9 mouse cellular contexts compared by ENCODE assay signal in the genomic region with DNA sequence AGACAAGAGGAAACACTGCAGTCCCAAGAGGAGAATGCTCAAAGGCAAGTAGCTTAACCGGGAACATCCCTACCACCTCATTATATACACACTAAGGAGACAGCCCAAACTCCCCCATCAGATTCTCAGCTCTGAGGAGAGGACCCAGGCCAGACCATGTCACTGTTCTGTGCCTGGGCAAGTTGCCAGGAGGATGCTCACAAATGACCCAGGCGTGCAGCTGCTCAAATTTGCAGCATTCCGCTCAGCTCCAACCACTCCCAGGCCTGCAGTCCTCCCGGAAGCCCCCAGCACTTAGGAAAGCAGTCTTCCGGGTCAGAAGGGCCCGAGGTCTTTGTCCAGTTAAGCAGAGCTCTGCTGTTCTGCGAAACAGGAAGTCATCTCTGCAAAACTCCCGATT. TPM values are rescaled to one million over a fixed set of nuclear protein-coding genes. Genes with fewer than 3 reads are reported as not detected.
A peak's percentile ranks its signal among the peaks of the same experiment; 100 is the strongest.
DNase-seq lines count a peak whose midpoint lies in the region; ATAC-seq and TF ChIP-seq lines count a peak whose summit lies in the region.
"Had no signal": no experiment of that assay in that cellular context is flagged by ENCODE, and none has a peak within 500 bp of the region (broad histone marks: within the 10 kb centered on the region; RNA-seq: fewer than 3 reads in every experiment).

No protein-coding gene starts in this region.

- in situ Hi-C loops in CH12.LX (cut with MboI; ENCODE audit: low pct_ligation_motif_present, low pct_unique_long_range_greater_than_20kb, low sequenced_read_pairs): no loop called here

- no peak overlapping the region for H3K4me2 ChIP-seq in CH12.LX (ENCODE audit: insufficient read depth, low read depth, poor library complexity, severe bottlenecking)
- H3K4me2 ChIP-seq in kidney, embryonic 16.5 days (replicated peaks; ENCODE audit: low read depth, low read length): no peak overlapping the region
- no peak overlapping the region for H3K4me2 ChIP-seq in neural tube, embryonic 14.5 days (ENCODE audit: low read depth, low read length)
- H3K4me2 ChIP-seq: liver, embryonic 15.5 days had no signal

- H3K27me3 ChIP-seq in CH12.LX (replicated peaks): no peaks in the 10 kb centered on the region
- no peaks in the 10 kb centered on the region for H3K27me3 ChIP-seq in heart, adult 2 months (ENCODE audit: control insufficient read depth, insufficient read depth, low read length)
- no peaks in the 10 kb centered on the region for H3K27me3 ChIP-seq in kidney, embryonic 16.5 days (ENCODE audit: insufficient read depth, low read length)
- no peaks in the 10 kb centered on the region for H3K27me3 ChIP-seq in neural tube, embryonic 14.5 days (ENCODE audit: control insufficient read depth, insufficient read depth, low read length)
- H3K27me3 ChIP-seq: liver, embryonic 15.5 days had no signal

- intact Hi-C loops in heart, adult 2 months (cut with DNase I): loop anchor here (2.0 kb wide), 1 partner anchor 31 kb away; no protein-coding TSS in a partner anchor

- H3K4me3 ChIP-seq in CH12.LX (replicated peaks in 1 of 3; ENCODE audit: low read depth in 2 of 3, low read length in 2 of 3, poor library complexity in 1 of 3): no peak overlapping the region
- H3K4me3 ChIP-seq in heart, adult 2 months: no peak overlapping the region
- H3K4me3 ChIP-seq in kidney, embryonic 16.5 days (ENCODE audit: low read length): no peak overlapping the region
- H3K4me3 ChIP-seq in neural tube, embryonic 14.5 days (ENCODE audit: low read depth, low read length): no peak overlapping the region
- no peak overlapping the region for H3K4me3 ChIP-seq in layer of hippocampus, adult 2 months
- H3K4me3 ChIP-seq: liver, embryonic 15.5 days had no signal

- TF ChIP-seq EP300 in CH12.LX (IDR thresholded peaks at IDR 0.05; ENCODE audit: low read length): no peak
- no peak for TF ChIP-seq EP300 in heart, adult 2 months (IDR thresholded peaks at IDR 0.05; ENCODE audit: insufficient read depth, low read depth, low read length)

- no peaks in the 10 kb centered on the region for H3K9me3 ChIP-seq in CH12.LX (replicated peaks; ENCODE audit: low read length)
- H3K9me3 ChIP-seq in kidney, embryonic 16.5 days (ENCODE audit: low read length): no peaks in the 10 kb centered on the region
- H3K9me3 ChIP-seq in neural tube, embryonic 14.5 days (ENCODE audit: control insufficient read depth, low read length): no peaks in the 10 kb centered on the region
- H3K9me3 ChIP-seq: liver, embryonic 15.5 days had no signal

- peaks cover 38 to 98% of the 10 kb centered on the region in 2 experiments for H3K4me1 ChIP-seq in CH12.LX (ENCODE audit: control insufficient read depth in 1 of 2, insufficient read depth in 2 of 2)
- peaks cover 52% of the 10 kb centered on the region for H3K4me1 ChIP-seq in heart, adult 2 months (ENCODE audit: control insufficient read depth, insufficient read depth, low read length)
- H3K4me1 ChIP-seq in kidney, embryonic 16.5 days (ENCODE audit: insufficient read depth, low read length): peaks cover 71% of the 10 kb centered on the region
- no peaks in the 10 kb centered on the region for H3K4me1 ChIP-seq in neural tube, embryonic 14.5 days (ENCODE audit: control insufficient read depth, insufficient read depth, low read length)

- H3K27ac ChIP-seq in CH12.LX (ENCODE audit: insufficient read depth, low read depth): no peak overlapping the region
- peak overlapping the region; percentile 16; the same call in 1 of the 2 replicates for H3K27ac ChIP-seq in heart, adult 2 months
- peak overlapping the region; percentile 67 for H3K27ac ChIP-seq in kidney, embryonic 16.5 days (ENCODE audit: low read length)
- H3K27ac ChIP-seq in neural tube, embryonic 14.5 days (ENCODE audit: low read depth, low read length): no peak overlapping the region
- H3K27ac ChIP-seq in layer of hippocampus, adult 2 months: no peak overlapping the region

- dilution Hi-C loops in CH12.LX (cut with MboI; ENCODE audit: extremely low pct_ligation_motif_present, extremely low pct_unique_long_range_greater_than_20kb, low sequenced_read_pairs): no loop called here

- TF ChIP-seq POLR2A in CH12.LX (IDR thresholded peaks at IDR 0.05; ENCODE audit: low read depth, low read length): 0 out of 2 replicates have a peak, but pooled peaks have one; percentile 9
- no peak for TF ChIP-seq POLR2A in heart, adult 2 months (IDR thresholded peaks at IDR 0.05; ENCODE audit: insufficient read depth, low read depth, low read length)

- H3K79me2 ChIP-seq in CH12.LX (replicated peaks; ENCODE audit: control insufficient read depth, extremely low read depth, insufficient read depth, poor library complexity, severe bottlenecking): peaks cover 76% of the 10 kb centered on the region
- peaks cover 11% of the 10 kb centered on the region for H3K79me2 ChIP-seq in heart, adult 2 months (replicated peaks; ENCODE audit: control insufficient read depth, insufficient read depth, low read length)

- no peak for TF ChIP-seq RAD21 in CH12.LX (IDR thresholded peaks at IDR 0.05; ENCODE audit: low read depth, low read length)

- TF ChIP-seq CTCF in CH12.LX (conservative IDR thresholded peaks at IDR 0.05 in 1 of 2, IDR thresholded peaks at IDR 0.05 in 1 of 2; ENCODE audit: low read depth in 2 of 2, low read length in 2 of 2): no peak
- 0 out of 2 replicates have a peak, but pooled peaks have one; percentile 3 for TF ChIP-seq CTCF in heart, adult 2 months (IDR thresholded peaks at IDR 0.05)
- no peak for TF ChIP-seq CTCF in layer of hippocampus, adult 2 months (conservative IDR thresholded peaks at IDR 0.05)

- peak; percentile 61 to 72 for DNase-seq in cerebellum, postnatal 14 days
- DNase-seq in cerebellum, adult 11-12 months: no peak
- no peak for DNase-seq in CH12.LX (ENCODE audit: extremely low read depth)
- peak; percentile 57 to 65 for DNase-seq in heart, adult 2 months
- no peak for DNase-seq in layer of hippocampus, adult 2 months (ENCODE audit: low spot score in 2 of 2)
- no peak for DNase-seq in layer of hippocampus, adult 18-20 months (ENCODE audit: low spot score in 2 of 2)

- peaks cover 0 to 57% of the 10 kb centered on the region in 2 experiments for H3K36me3 ChIP-seq in CH12.LX (replicated peaks in 1 of 2; ENCODE audit: control insufficient read depth in 1 of 2, insufficient read depth in 1 of 2, low read length in 1 of 2)
- H3K36me3 ChIP-seq in heart, adult 2 months (ENCODE audit: control insufficient read depth, insufficient read depth, low read length): peaks cover 10% of the 10 kb centered on the region
- H3K36me3 ChIP-seq in kidney, embryonic 16.5 days (ENCODE audit: insufficient read depth, low read length): no peaks in the 10 kb centered on the region
- no peaks in the 10 kb centered on the region for H3K36me3 ChIP-seq in neural tube, embryonic 14.5 days (ENCODE audit: control insufficient read depth, insufficient read depth, low read length)
- H3K36me3 ChIP-seq: liver, embryonic 15.5 days had no signal

- no peak overlapping the region for H3K9ac ChIP-seq in CH12.LX (ENCODE audit: insufficient read depth, low read depth)
- H3K9ac ChIP-seq in heart, adult 2 months (ENCODE audit: low read depth, low read length): no peak overlapping the region
- no peak overlapping the region; the same call in 1 of the 2 replicates for H3K9ac ChIP-seq in kidney, embryonic 16.5 days (replicated peaks; ENCODE audit: low read length)
- H3K9ac ChIP-seq in neural tube, embryonic 14.5 days (replicated peaks; ENCODE audit: low read depth, low read length): no peak overlapping the region
- H3K9ac ChIP-seq: liver, embryonic 15.5 days had no signal

- ATAC-seq in kidney, embryonic 16.5 days (ENCODE audit: low FRiP score, low TSS enrichment): peak; percentile 67
- ATAC-seq in neural tube, embryonic 14.5 days (ENCODE audit: low read depth): peak; percentile 31; the same call in 1 of the 2 replicates

- WGBS in heart, adult 2 months: 24% methylated on average over 8 of the region's 8 CpGs
- 30% methylated on average over 8 of the region's 8 CpGs for WGBS in kidney, embryonic 16.5 days
- 60% methylated on average over 8 of the region's 8 CpGs for WGBS in neural tube, embryonic 14.5 days

TF ChIP-seq in CH12.LX, 34 proteins besides CTCF, POLR2A, EP300 and RAD21:
- TF ChIP-seq SMC3 (IDR thresholded peaks at IDR 0.05; ENCODE audit: low read depth, low read length) (no peak), GABPA (IDR thresholded peaks at IDR 0.05; ENCODE audit: insufficient replicate concordance, low read depth, low read length) (no peak), HCFC1 (IDR thresholded peaks at IDR 0.05; ENCODE audit: low read depth, low read length) (no peak), IRF4 (IDR thresholded peaks at IDR 0.05; ENCODE audit: low read depth, low read length) (no peak), USF2 (conservative IDR thresholded peaks at IDR 0.05; ENCODE audit: low read depth, low read length) (no peak), JUN (IDR thresholded peaks at IDR 0.05; ENCODE audit: insufficient read depth, low read depth, low read length) (no peak), MAX (IDR thresholded peaks at IDR 0.05; ENCODE audit: low read length) (no peak), CHD2 (IDR thresholded peaks at IDR 0.05; ENCODE audit: low read length) (no peak), MAZ (IDR thresholded peaks at IDR 0.05; ENCODE audit: low read depth, low read length) (no peak), NRF1 (IDR thresholded peaks at IDR 0.05; ENCODE audit: low read depth, low read length) (no peak), BHLHE40 (IDR thresholded peaks at IDR 0.05; ENCODE audit: low read depth, low read length) (no peak), POLR2AphosphoS2 (IDR thresholded peaks at IDR 0.05; ENCODE audit: low read depth, low read length) (no peak), KAT2A (IDR thresholded peaks at IDR 0.05; ENCODE audit: insufficient replicate concordance, low read length) (no peak), SIN3A (IDR thresholded peaks at IDR 0.05; ENCODE audit: low read length) (no peak), TBP (conservative IDR thresholded peaks at IDR 0.05; ENCODE audit: low read depth, low read length) (no peak), ZMIZ1 (IDR thresholded peaks at IDR 0.05; ENCODE audit: low read depth, low read length) (no peak), E2F4 (IDR thresholded peaks at IDR 0.05; ENCODE audit: insufficient replicate concordance, low read depth, low read length) (no peak)

RNA-seq across cellular contexts. Expression of gene Stk24, which starts 31.6 kb away (rescaled TPM):
- total RNA-seq in CH12.LX (2012; rRNA removed) (52.7 and 61.1 TPM in 2 replicates), CH12.LX (2014; rRNA removed) (35.5 and 43.3 TPM in 2 replicates)
- polyA plus RNA-seq in CH12.LX (2012; ENCODE audit: insufficient read length, low read depth): 88.7 and 96.7 TPM in 2 replicates
- 10 to 100 TPM; 70.2 to 75.6 TPM for total RNA-seq in heart, adult 2 months (2021)
- 21.4 and 38.8 TPM in 2 replicates for polyA plus RNA-seq in heart, adult 2 months (2012; rRNA removed)
- polyA plus RNA-seq in kidney, embryonic 16.5 days (2015; fragmentation: Nextera tagmentation; extraction: Ambion mirVana): 34.8 and 38.0 TPM in 2 replicates
- polyA plus RNA-seq in neural tube, embryonic 14.5 days (2014; fragmentation: Nextera tagmentation; extraction: Ambion mirVana): 19.9 and 26.0 TPM in 2 replicates
- 10 to 100 TPM; 66.0 to 68.1 TPM for total RNA-seq in layer of hippocampus, adult 2 months (2021)
- total RNA-seq in layer of hippocampus, adult 18-20 months (2021): 10 to 100 TPM; 66.9 to 67.5 TPM

Comparison
In these comparisons a context has a peak if more than half of its experiments do, and no peak if none do; other contexts are left out.
1. DNase-seq: peak in cerebellum, postnatal 14 days (2 of 2) and heart, adult 2 months (2 of 2); none in cerebellum, adult 11-12 months (single experiment), CH12.LX (single experiment), layer of hippocampus, adult 2 months (0 of 2) and layer of hippocampus, adult 18-20 months (0 of 2).
2. H3K27ac ChIP-seq: peak in heart, adult 2 months (single experiment) and kidney, embryonic 16.5 days (single experiment); none in CH12.LX (single experiment), neural tube, embryonic 14.5 days (single experiment) and layer of hippocampus, adult 2 months (single experiment).